Mouse (Mus musculus): Measurements from ENCODE around the gene Olfr799. TPM values are rescaled to one million over a fixed set of nuclear protein-coding genes. Genes with fewer than 3 reads are reported as not detected.

The Olfr799 gene
- not detected for polyA plus RNA-seq (2014; fragmentation: Illumina TruSeq; extraction: RNeasy Lipid Tissue Mini Kit (QIAGEN cat#74804); ENCODE audit: low read depth, low replicate concordance)

DNA sequence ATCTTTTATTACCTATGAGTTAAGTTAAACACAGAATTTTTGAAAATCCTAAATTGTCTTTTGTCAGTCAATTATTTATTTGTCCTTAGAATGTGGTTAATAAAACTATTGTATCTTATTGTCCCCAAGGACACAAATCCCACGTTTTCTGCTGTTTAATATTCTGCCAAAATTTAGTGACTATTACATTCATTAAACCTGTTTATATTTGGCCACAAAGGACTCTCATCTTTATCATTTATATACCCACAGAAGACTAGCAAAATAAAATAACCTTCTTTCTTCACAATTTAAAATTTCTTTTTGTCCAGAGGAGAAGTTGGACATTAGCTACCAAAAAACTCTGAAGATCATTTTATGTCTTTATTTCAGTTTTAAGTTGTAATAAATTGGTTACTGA lies at the start of gene Olfr799:
Olfr799 (plus strand) TSS at position 301 of the 400 bp plus-strand sequence.

GRCm38 (mm10) chr10:129612470-129612869 lies 24.8 kb upstream of the Olfr799 start, which contains the start of gene Olfr796:
Olfr796 (minus strand) TSS chr10:129612570.

DNA sequence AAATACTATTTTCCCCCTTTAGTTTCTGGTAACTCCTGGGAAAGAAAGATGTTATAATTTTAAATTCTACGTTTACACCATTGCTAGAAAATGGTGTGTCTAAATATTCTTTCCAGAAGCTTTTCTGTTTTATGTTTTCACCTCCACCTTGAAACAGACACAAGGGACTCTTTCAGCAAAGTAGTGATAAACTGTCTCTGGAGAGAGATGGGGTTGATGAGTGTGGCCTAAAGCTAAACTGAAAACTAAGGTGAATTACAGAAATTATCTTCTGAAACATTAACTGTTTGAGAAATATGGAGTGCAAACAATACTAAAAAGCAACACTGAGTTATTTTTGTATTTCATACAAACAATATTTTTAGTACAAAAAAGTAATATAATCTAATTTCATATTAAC lies 9.4 kb upstream of the Olfr799 start, which contains the start of gene Olfr798:
Olfr798 (minus strand) TSS at position 101 of the 400 bp plus-strand sequence.

GRCm38 (mm10) chr10:129657394-129657793 lies 20.1 kb downstream of the Olfr799 start, which contains the start of gene Olfr800:
Olfr800 (plus strand) TSS chr10:129657694.

DNA sequence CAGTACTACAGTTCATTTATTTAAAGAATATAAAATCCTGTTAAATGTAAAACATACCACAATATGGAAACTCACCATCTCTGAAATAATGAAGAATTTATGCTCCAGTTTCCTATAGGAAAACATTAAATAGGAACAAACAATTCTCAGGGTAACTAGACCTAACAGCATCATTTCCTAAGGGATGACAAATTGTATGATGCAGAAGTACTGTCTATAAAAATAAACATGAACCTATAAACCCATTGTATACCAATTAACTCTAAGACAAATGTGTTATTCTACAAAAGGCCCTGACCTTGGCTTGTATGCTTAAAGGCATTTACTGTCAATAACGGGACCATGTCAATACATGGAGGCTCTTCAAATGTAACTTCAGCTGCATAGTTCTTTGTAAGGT lies 36.5 kb downstream of the Olfr799 start, which contains the start of gene Olfr801:
Olfr801 (minus strand) TSS at position 101 of the 400 bp plus-strand sequence.

DNA sequence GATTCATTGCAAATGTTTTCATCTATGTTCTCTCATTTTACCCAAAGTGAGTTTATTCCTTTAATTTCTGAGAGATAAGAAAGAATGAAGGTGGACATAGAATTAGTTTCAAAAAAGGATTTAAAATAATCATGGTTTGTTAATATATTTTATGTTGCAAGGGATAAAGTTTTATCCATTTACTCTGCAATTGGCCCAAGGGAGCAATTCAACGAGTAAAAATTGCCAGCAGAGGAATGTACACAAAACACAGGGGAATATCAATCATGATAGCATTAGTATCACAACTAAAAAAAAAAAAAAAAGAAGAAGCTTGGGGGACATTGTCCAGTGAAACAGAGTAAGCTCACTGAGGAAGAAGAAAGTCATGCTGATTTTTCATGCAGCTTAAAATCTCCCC lies 50.8 kb downstream of the Olfr799 start, which contains the start of gene Olfr802:
Olfr802 (minus strand) TSS at position 101 of the 400 bp plus-strand sequence.

GRCm38 (mm10) chr10:129694186-129694585 lies 56.9 kb downstream of the Olfr799 start, which contains the start of gene Olfr803:
Olfr803 (minus strand) TSS chr10:129694286.

Other genes with a start within 250 kb of the Olfr799 start
- gene Olfr785, start 232.1 kb upstream of the Olfr799 start, polyA plus RNA-seq (2014; fragmentation: Illumina TruSeq; extraction: RNeasy Lipid Tissue Mini Kit (QIAGEN cat#74804); ENCODE audit: low read depth, low replicate concordance) = not detected
- gene Olfr786, start 210.2 kb upstream of the Olfr799 start, polyA plus RNA-seq (2014; fragmentation: Illumina TruSeq; extraction: RNeasy Lipid Tissue Mini Kit (QIAGEN cat#74804); ENCODE audit: low read depth, low replicate concordance) = not detected
- not detected for gene Olfr787, start 175.6 kb upstream of the Olfr799 start, polyA plus RNA-seq (2014; fragmentation: Illumina TruSeq; extraction: RNeasy Lipid Tissue Mini Kit (QIAGEN cat#74804); ENCODE audit: low read depth, low replicate concordance)
- gene Olfr788, start 166.5 kb upstream of the Olfr799 start, polyA plus RNA-seq (2014; fragmentation: Illumina TruSeq; extraction: RNeasy Lipid Tissue Mini Kit (QIAGEN cat#74804); ENCODE audit: low read depth, low replicate concordance) = not detected
- not detected for gene Olfr789, start 152.7 kb upstream of the Olfr799 start, polyA plus RNA-seq (2014; fragmentation: Illumina TruSeq; extraction: RNeasy Lipid Tissue Mini Kit (QIAGEN cat#74804); ENCODE audit: low read depth, low replicate concordance)
- gene Olfr790, start 139.0 kb upstream of the Olfr799 start, polyA plus RNA-seq (2014; fragmentation: Illumina TruSeq; extraction: RNeasy Lipid Tissue Mini Kit (QIAGEN cat#74804); ENCODE audit: low read depth, low replicate concordance) = not detected
- not detected for gene Olfr791, start 115.7 kb upstream of the Olfr799 start, polyA plus RNA-seq (2014; fragmentation: Illumina TruSeq; extraction: RNeasy Lipid Tissue Mini Kit (QIAGEN cat#74804); ENCODE audit: low read depth, low replicate concordance)
- gene Olfr792, start 98.3 kb upstream of the Olfr799 start, polyA plus RNA-seq (2014; fragmentation: Illumina TruSeq; extraction: RNeasy Lipid Tissue Mini Kit (QIAGEN cat#74804); ENCODE audit: low read depth, low replicate concordance) = not detected
- gene Olfr794, start 69.8 kb upstream of the Olfr799 start, polyA plus RNA-seq (2014; fragmentation: Illumina TruSeq; extraction: RNeasy Lipid Tissue Mini Kit (QIAGEN cat#74804); ENCODE audit: low read depth, low replicate concordance) = not detected
- gene Olfr796, start 24.9 kb upstream of the Olfr799 start, polyA plus RNA-seq (2014; fragmentation: Illumina TruSeq; extraction: RNeasy Lipid Tissue Mini Kit (QIAGEN cat#74804); ENCODE audit: low read depth, low replicate concordance) = not detected
- not detected for gene Olfr798, start 9.6 kb upstream of the Olfr799 start, polyA plus RNA-seq (2014; fragmentation: Illumina TruSeq; extraction: RNeasy Lipid Tissue Mini Kit (QIAGEN cat#74804); ENCODE audit: low read depth, low replicate concordance)
- not detected for gene Olfr800, start 20.2 kb downstream of the Olfr799 start, polyA plus RNA-seq (2014; fragmentation: Illumina TruSeq; extraction: RNeasy Lipid Tissue Mini Kit (QIAGEN cat#74804); ENCODE audit: low read depth, low replicate concordance)
- not detected for gene Olfr801, start 36.4 kb downstream of the Olfr799 start, polyA plus RNA-seq (2014; fragmentation: Illumina TruSeq; extraction: RNeasy Lipid Tissue Mini Kit (QIAGEN cat#74804); ENCODE audit: low read depth, low replicate concordance)
- gene Olfr802, start 50.7 kb downstream of the Olfr799 start, polyA plus RNA-seq (2014; fragmentation: Illumina TruSeq; extraction: RNeasy Lipid Tissue Mini Kit (QIAGEN cat#74804); ENCODE audit: low read depth, low replicate concordance) = not detected
- gene Olfr803, start 56.8 kb downstream of the Olfr799 start, polyA plus RNA-seq (2014; fragmentation: Illumina TruSeq; extraction: RNeasy Lipid Tissue Mini Kit (QIAGEN cat#74804); ENCODE audit: low read depth, low replicate concordance) = not detected
- gene Olfr804, start 65.7 kb downstream of the Olfr799 start, polyA plus RNA-seq (2014; fragmentation: Illumina TruSeq; extraction: RNeasy Lipid Tissue Mini Kit (QIAGEN cat#74804); ENCODE audit: low read depth, low replicate concordance) = not detected
- not detected for gene Olfr805, start 91.9 kb downstream of the Olfr799 start, polyA plus RNA-seq (2014; fragmentation: Illumina TruSeq; extraction: RNeasy Lipid Tissue Mini Kit (QIAGEN cat#74804); ENCODE audit: low read depth, low replicate concordance)
- gene Olfr806, start 104.4 kb downstream of the Olfr799 start, polyA plus RNA-seq (2014; fragmentation: Illumina TruSeq; extraction: RNeasy Lipid Tissue Mini Kit (QIAGEN cat#74804); ENCODE audit: low read depth, low replicate concordance) = not detected
- gene Olfr807, start 120.3 kb downstream of the Olfr799 start, polyA plus RNA-seq (2014; fragmentation: Illumina TruSeq; extraction: RNeasy Lipid Tissue Mini Kit (QIAGEN cat#74804); ENCODE audit: low read depth, low replicate concordance) = not detected
- gene Olfr808, start 128.0 kb downstream of the Olfr799 start, polyA plus RNA-seq (2014; fragmentation: Illumina TruSeq; extraction: RNeasy Lipid Tissue Mini Kit (QIAGEN cat#74804); ENCODE audit: low read depth, low replicate concordance) = not detected
- gene Olfr809, start 137.2 kb downstream of the Olfr799 start, polyA plus RNA-seq (2014; fragmentation: Illumina TruSeq; extraction: RNeasy Lipid Tissue Mini Kit (QIAGEN cat#74804); ENCODE audit: low read depth, low replicate concordance) = not detected
- gene Olfr810, start 157.4 kb downstream of the Olfr799 start, polyA plus RNA-seq (2014; fragmentation: Illumina TruSeq; extraction: RNeasy Lipid Tissue Mini Kit (QIAGEN cat#74804); ENCODE audit: low read depth, low replicate concordance) = not detected
- not detected for gene Olfr811, start 166.9 kb downstream of the Olfr799 start, polyA plus RNA-seq (2014; fragmentation: Illumina TruSeq; extraction: RNeasy Lipid Tissue Mini Kit (QIAGEN cat#74804); ENCODE audit: low read depth, low replicate concordance)
- gene Olfr812, start 208.6 kb downstream of the Olfr799 start, polyA plus RNA-seq (2014; fragmentation: Illumina TruSeq; extraction: RNeasy Lipid Tissue Mini Kit (QIAGEN cat#74804); ENCODE audit: low read depth, low replicate concordance) = not detected
- gene Olfr813, start 217.9 kb downstream of the Olfr799 start, polyA plus RNA-seq (2014; fragmentation: Illumina TruSeq; extraction: RNeasy Lipid Tissue Mini Kit (QIAGEN cat#74804); ENCODE audit: low read depth, low replicate concordance) = not detected
- gene Olfr814, start 242.4 kb downstream of the Olfr799 start, polyA plus RNA-seq (2014; fragmentation: Illumina TruSeq; extraction: RNeasy Lipid Tissue Mini Kit (QIAGEN cat#74804); ENCODE audit: low read depth, low replicate concordance) = not detected

Data from adrenal gland, adult 10 weeks (tissue).